Mouse (Mus musculus) midbrain, embryonic 11.5 days (tissue): ENCODE data around the gene Sap30l. TPM values are rescaled to one million over a fixed set of nuclear protein-coding genes. Genes with fewer than 3 reads are reported as not detected.
"Not testable (repeated sequence)": the region's sequence is repeated elsewhere in the genome, so short reads cannot be mapped to it uniquely, and the experiment has no call there.

Source experiments
- ATAC-seq: fragments of 200-750 bp; cut with Nextera tagmentation; 2 replicates; pipeline ENCODE4 v1.8.0; 2017; ENCODE audit warnings: moderate TSS enrichment, moderate library complexity; ENCODE audit not compliant: low FRiP score
- DNase-seq: peaks from one replicate; pipeline ENCODE4 v3.0.0; 2015; ENCODE audit warnings: low spot score; ENCODE audit errors: missing footprints
- H3K27ac ChIP-seq: fragments of 300-500 bp; sonication (generic); 2 replicates; pipeline ENCODE4 v1.5.1; 2014; ENCODE audit warnings: low read depth, low read length
- H3K27me3 ChIP-seq: fragments of 300-500 bp; sonication (generic); 2 replicates; pipeline ENCODE4 v1.6.1; 2014; ENCODE audit warnings: mild to moderate bottlenecking, low read length, moderate library complexity, mixed read lengths; ENCODE audit not compliant: control insufficient read depth, insufficient read depth
- H3K36me3 ChIP-seq: fragments of 300-500 bp; sonication (generic); 2 replicates; pipeline ENCODE4 v1.6.1; 2014; ENCODE audit warnings: mild to moderate bottlenecking, low read length, moderate library complexity, mixed read lengths; ENCODE audit not compliant: control insufficient read depth, insufficient read depth
- H3K4me1 ChIP-seq: fragments of 300-500 bp; sonication (generic); 2 replicates; pipeline ENCODE4 v1.6.1; 2014; ENCODE audit warnings: low read length; ENCODE audit not compliant: control insufficient read depth, insufficient read depth
- H3K4me2 ChIP-seq: fragments of 300-500 bp; sonication (generic); 2 replicates; pipeline ENCODE4 v1.6.1; 2014; ENCODE audit warnings: mild to moderate bottlenecking, moderate library complexity
- H3K4me3 ChIP-seq: fragments of 300-500 bp; sonication (generic); 2 replicates; pipeline ENCODE4 v1.5.1; 2014; ENCODE audit warnings: low read depth, low read length
- H3K9ac ChIP-seq: fragments of 300-500 bp; sonication (generic); 2 replicates; pipeline ENCODE4 v1.6.1; 2014; ENCODE audit warnings: low read length
- H3K9me3 ChIP-seq: fragments of 300-500 bp; sonication (generic); 2 replicates; pipeline ENCODE4 v1.6.1; 2016; ENCODE audit warnings: low read length; ENCODE audit not compliant: control insufficient read depth
- WGBS: fragments of 180-500 bp; shearing (Covaris S2); extraction: QIAGEN DNeasy Blood & Tissue Kit; methylation state at CpG from one replicate; pipeline ENCODE4 v1.1.7; 2014; 5-methylcytosine and 5-hydroxymethylcytosine counted together
- polyA plus RNA-seq: library from polyadenylated mRNA; unstranded; fragments of >200 nt; fragmentation: Nextera tagmentation; extraction: Ambion mirVana; gene quantifications from 2 replicates; pipeline ENCODE4 v1.2.1, GENCODE M21; 2014

Sap30l gene
- polyA plus RNA-seq, 1 experiment from 2014 or later: 14.5 TPM

DNA sequence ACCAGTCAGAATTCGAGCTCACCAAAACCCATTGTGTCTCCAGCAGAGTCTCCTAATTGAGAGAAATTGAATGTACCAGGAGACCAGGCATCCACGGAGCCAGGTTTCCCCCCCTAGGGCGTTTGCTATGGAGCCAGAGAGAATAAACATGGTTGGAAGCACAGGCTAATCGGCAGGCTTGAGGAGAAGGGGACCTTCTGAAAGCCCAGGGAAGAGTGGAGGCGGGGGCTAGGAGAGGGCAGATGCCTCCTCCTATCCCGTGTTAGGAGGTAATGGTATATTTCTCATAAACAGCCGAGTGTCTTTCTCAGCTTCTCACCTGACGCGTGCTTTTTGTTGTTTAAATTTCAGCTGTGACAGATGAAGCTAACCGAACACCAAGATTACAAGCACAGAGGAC lies 39.5 kb downstream of the Sap30l start:
- peaks cover 60% of the 10 kb centered on the region for H3K27me3 ChIP-seq
- WGBS: 15% methylated on average over 10 of the region's 10 CpGs
- no peaks in the 10 kb centered on the region for H3K9me3 ChIP-seq
- no peaks in the 10 kb centered on the region for H3K36me3 ChIP-seq
- DNase-seq (peak; percentile 88), ATAC-seq (no peak)
- no peak overlapping the region for H3K4me2 ChIP-seq
- H3K4me3 ChIP-seq: no peak overlapping the region
- no peak overlapping the region for H3K9ac ChIP-seq
- H3K4me1 ChIP-seq: no peaks in the 10 kb centered on the region
- H3K27ac ChIP-seq: no peak overlapping the region

DNA sequence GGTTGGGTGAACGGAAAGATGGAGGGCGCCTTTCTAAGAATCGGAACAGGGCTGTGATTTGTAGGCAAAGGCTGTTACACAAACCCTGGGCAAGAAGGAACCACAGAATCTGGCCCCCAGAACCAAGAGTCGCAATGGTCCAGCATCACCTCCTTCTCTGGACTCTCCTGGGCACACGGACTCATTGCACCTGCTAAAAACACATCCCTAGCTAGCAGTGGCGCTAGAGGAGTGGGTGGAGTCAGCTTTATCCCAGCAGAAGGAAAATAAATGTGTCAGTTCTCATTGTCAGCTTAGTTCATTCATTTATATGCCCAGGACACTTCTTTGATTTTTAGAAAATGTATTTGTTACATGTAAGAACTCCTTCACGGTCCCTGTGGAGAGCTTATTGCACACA lies 40.0 kb downstream of the Sap30l start:
- WGBS: 34% methylated on average over 7 of the region's 7 CpGs
- H3K4me1 ChIP-seq: no peaks in the 10 kb centered on the region
- ATAC-seq (no peak), DNase-seq (peak; percentile 87)
- H3K27ac ChIP-seq: no peak overlapping the region
- H3K27me3 ChIP-seq: peaks cover 55% of the 10 kb centered on the region
- no peaks in the 10 kb centered on the region for H3K9me3 ChIP-seq
- H3K4me3 ChIP-seq: no peak overlapping the region
- no peak overlapping the region for H3K4me2 ChIP-seq
- no peaks in the 10 kb centered on the region for H3K36me3 ChIP-seq
- H3K9ac ChIP-seq: no peak overlapping the region

DNA sequence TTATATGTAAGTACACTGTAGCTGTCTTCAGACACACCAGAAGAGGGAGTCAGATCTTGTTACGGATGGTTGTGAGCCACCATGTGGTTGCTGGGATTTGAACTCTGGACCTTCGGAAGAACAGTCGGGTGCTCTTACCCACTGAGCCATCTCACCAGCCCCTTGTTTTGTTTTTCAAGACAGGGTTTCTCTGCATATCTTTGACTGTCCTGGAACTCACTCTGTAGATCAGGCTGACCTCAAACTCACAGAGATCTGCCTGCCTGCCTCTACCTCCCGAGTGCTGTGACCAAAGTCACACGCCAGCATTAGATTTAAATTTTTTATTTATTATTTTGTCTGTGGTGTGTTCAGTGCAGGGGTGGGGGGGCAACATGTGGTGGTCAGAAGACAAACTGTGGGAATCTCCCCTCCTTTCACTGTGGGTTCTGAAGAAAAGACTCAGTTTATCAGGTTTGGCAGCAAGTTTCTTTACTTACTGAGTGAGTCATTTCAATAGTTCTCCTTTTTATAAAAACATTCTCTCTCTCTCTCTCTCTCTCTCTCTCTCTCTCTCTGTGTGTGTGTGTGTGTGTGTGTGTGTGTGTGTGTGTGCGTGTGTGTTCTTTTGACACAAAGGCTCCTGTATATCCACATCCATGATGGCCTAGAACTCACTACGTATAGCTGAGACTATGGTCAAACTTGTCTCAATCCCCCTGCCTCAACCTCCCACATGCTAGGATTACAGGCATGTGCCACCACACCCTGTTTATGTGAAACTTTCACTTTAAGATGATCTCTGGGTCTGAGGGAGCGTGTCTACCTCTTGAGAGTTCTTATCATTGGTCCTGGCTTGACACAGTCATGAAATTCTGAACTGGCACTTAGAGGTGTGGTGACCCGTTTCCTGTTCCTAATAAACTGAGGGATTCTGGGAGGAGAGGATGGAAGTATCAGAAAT lies 45.3 kb downstream of the Sap30l start:
- H3K4me3 ChIP-seq, H3K9ac ChIP-seq, H3K27me3 ChIP-seq, ATAC-seq, H3K27ac ChIP-seq, H3K4me1 ChIP-seq, H3K36me3 ChIP-seq, H3K9me3 ChIP-seq, DNase-seq, H3K4me2 ChIP-seq: not testable (repeated sequence)
- 88% methylated on average over 8 of the region's 9 CpGs for WGBS

DNA sequence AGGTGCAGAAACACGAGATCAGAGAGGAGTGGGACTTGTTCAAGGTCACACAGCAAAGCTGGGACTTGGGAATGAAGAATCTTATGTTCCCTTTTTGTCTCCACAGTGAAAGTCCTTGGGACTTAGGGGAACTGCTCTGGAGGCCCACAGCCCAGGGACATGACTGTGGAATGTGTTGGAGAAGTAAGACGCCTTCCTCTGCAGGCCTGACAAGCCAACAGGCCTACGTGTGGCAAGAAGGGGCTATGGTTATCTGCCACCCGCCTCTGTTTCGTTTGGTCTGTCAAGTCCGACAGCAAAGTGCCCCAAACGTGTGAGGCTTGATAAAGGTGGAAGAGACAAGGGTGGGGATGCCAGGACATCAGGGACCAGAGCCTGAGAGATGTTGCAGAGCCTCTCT lies 46.0 kb downstream of the Sap30l start:
- Histone ChIP-seq H3K9ac (no peak overlapping the region), H3K36me3 (no peaks in the 10 kb centered on the region), H3K27me3 (no peaks in the 10 kb centered on the region; the same call in 1 of the 2 replicates), H3K9me3 (no peaks in the 10 kb centered on the region), H3K4me2 (no peak overlapping the region), H3K4me3 (no peak overlapping the region), H3K27ac (no peak overlapping the region), H3K4me1 (no peaks in the 10 kb centered on the region)
- no peak for ATAC-seq
- 73% methylated on average over 7 of the region's 7 CpGs for WGBS
- no peak for DNase-seq

DNA sequence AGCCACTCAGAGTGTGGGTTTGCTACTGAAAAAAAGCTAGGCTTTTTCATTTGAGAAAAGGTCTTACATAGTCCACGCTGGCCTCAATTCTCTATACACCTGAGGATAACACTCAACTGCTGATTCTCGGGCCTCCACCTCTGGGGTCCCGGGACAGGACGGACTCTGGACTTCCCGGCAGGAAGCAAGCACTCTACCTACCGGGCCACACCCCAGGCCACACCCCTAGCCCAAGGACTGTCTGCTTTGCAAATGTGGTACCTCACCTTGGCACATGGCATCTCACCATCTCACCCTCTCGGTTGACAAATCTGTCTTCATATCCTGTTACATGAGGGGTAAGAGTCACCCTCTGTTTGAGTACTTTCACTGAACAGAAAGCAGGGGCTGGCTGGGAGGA lies 48.9 kb downstream of the Sap30l start:
- no peaks in the 10 kb centered on the region for H3K36me3 ChIP-seq
- no peak for ATAC-seq

DNA sequence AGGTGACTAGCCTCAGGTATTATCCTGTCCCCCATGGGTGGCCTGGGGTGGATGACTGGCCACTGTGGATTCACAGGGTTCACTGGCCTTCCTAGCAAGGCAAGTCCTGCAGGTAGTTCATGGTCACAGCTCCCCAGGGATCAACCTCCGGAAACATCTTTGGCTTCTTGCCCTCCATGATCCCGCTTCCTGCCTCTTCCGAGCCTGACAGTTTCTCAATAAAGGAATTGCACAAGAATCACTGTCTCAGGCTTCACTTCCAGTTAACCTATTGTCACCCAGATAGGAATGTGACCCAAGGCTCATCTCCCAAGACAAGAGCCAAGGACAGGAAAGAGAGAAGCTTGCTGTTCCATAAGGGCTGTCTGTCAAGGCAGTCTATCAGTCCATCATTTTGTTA lies 49.5 kb downstream of the Sap30l start:
- ATAC-seq (no peak), DNase-seq (no peak)
- no peak overlapping the region for H3K9ac ChIP-seq
- no peak overlapping the region for H3K27ac ChIP-seq
- no peaks in the 10 kb centered on the region for H3K4me1 ChIP-seq
- no peaks in the 10 kb centered on the region for H3K9me3 ChIP-seq
- H3K27me3 ChIP-seq: no peaks in the 10 kb centered on the region
- H3K4me2 ChIP-seq: no peak overlapping the region
- 80% methylated on average over 3 of the region's 3 CpGs for WGBS
- no peak overlapping the region for H3K4me3 ChIP-seq
- H3K36me3 ChIP-seq: no peaks in the 10 kb centered on the region

More for the DNA sequence above, 48.9 kb downstream of the Sap30l start:
- Histone ChIP-seq H3K4me1 (no peaks in the 10 kb centered on the region), H3K27me3 (no peaks in the 10 kb centered on the region), H3K9me3 (no peaks in the 10 kb centered on the region), H3K27ac (no peak overlapping the region), H3K9ac (no peak overlapping the region), H3K4me3 (no peak overlapping the region), H3K4me2 (no peak overlapping the region)
- 60% methylated on average over 7 of the region's 7 CpGs for WGBS
- no peak for DNase-seq

DNA sequence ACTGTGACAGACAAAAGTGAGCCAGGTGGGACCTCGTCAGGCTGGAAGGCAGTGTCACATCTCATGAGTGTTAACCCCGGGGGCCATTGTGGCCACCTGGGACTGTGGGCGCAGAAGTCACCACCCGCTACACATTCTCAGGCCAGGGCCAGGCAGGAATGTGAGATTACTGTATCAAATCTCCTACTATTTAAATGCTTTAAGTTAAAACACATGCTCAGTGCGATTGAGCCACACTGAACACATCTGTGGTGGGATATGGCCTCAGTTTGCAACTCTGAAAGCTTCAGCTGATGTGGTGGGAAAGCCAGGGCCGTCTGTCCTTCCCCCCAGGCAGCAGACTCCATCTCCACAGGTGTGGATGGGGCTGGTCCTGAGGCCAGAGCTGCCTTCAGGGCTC lies 52.1 kb downstream of the Sap30l start:
- DNase-seq (no peak), ATAC-seq (no peak)

DNA sequence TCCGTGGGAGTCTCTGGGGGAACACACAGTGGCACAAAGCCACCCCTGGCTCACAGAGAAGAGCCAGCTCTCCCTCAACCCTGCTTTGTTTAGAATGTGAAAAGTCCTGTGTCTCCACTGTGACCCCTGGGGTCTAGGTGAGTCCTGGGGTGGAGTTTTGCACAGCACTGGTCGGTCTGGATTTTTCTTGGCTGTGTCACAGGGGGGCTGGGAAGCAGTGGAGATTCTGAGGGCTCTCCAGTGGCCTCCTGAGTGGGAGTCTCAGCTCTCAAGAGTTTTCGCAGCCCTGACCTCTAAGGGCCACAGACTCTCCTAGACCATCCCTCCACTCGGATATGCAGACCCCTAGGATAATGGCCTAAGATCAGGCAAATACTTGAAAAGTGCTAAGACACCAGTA lies 56.3 kb downstream of the Sap30l start:
- H3K9me3 ChIP-seq: no peaks in the 10 kb centered on the region
- no peak overlapping the region for H3K27ac ChIP-seq
- no peaks in the 10 kb centered on the region for H3K4me1 ChIP-seq
- peak; percentile 69 for DNase-seq
- no peak overlapping the region for H3K4me3 ChIP-seq
- 37% methylated on average over 4 of the region's 4 CpGs for WGBS
- H3K27me3 ChIP-seq: no peaks in the 10 kb centered on the region
- no peak for ATAC-seq
- H3K9ac ChIP-seq: no peak overlapping the region
- no peaks in the 10 kb centered on the region for H3K36me3 ChIP-seq
- H3K4me2 ChIP-seq: no peak overlapping the region

More for the DNA sequence above, 52.1 kb downstream of the Sap30l start:
- no peak overlapping the region for H3K4me2 ChIP-seq
- H3K4me1 ChIP-seq: no peaks in the 10 kb centered on the region
- H3K36me3 ChIP-seq: no peaks in the 10 kb centered on the region
- no peak overlapping the region for H3K4me3 ChIP-seq
- no peaks in the 10 kb centered on the region for H3K27me3 ChIP-seq
- 71% methylated on average over 6 of the region's 6 CpGs for WGBS
- no peak overlapping the region for H3K9ac ChIP-seq
- no peaks in the 10 kb centered on the region for H3K9me3 ChIP-seq
- no peak overlapping the region for H3K27ac ChIP-seq
